Mouse (Mus musculus) embryonic facial prominence, embryonic 15.5 days (tissue): Measurements from ENCODE around the gene Dcun1d4. TPM values are rescaled to one million over a fixed set of nuclear protein-coding genes. Genes with fewer than 3 reads are reported as not detected.

Source experiments
- ATAC-seq: fragments of 200-750 bp; cut with Nextera tagmentation; 2 replicates; pipeline ENCODE4 v1.8.0; 2017; ENCODE audit warnings: low read depth, moderate TSS enrichment; ENCODE audit not compliant: insufficient number of reproducible peaks, low FRiP score, low TSS enrichment
- H3K27ac ChIP-seq: fragments of 300-500 bp; sonication (generic); replicated peaks from 2 replicates; pipeline ENCODE4 v1.5.1; 2015; ENCODE audit warnings: mild to moderate bottlenecking, inconsistent platforms
- H3K27me3 ChIP-seq: fragments of 300-500 bp; sonication (generic); 2 replicates; pipeline ENCODE4 v1.6.1; 2015; ENCODE audit warnings: inconsistent platforms
- H3K36me3 ChIP-seq: fragments of 300-500 bp; sonication (generic); 2 replicates; pipeline ENCODE4 v1.6.1; 2015; ENCODE audit warnings: mild to moderate bottlenecking, inconsistent platforms
- H3K4me1 ChIP-seq: fragments of 300-500 bp; sonication (generic); 2 replicates; pipeline ENCODE4 v1.6.1; 2015; ENCODE audit warnings: inconsistent platforms
- H3K4me2 ChIP-seq: fragments of 300-500 bp; sonication (generic); replicated peaks from 2 replicates; pipeline ENCODE4 v1.6.1; 2015; ENCODE audit warnings: mild to moderate bottlenecking, inconsistent platforms
- H3K4me3 ChIP-seq: fragments of 300-500 bp; sonication (generic); replicated peaks from 2 replicates; pipeline ENCODE4 v1.5.1; 2015; ENCODE audit warnings: mild to moderate bottlenecking, inconsistent platforms
- H3K9ac ChIP-seq: fragments of 300-500 bp; sonication (generic); 2 replicates; pipeline ENCODE4 v1.6.1; 2015; ENCODE audit warnings: inconsistent platforms
- H3K9me3 ChIP-seq: fragments of 300-500 bp; sonication (generic); replicated peaks from 2 replicates; pipeline ENCODE4 v1.6.1; 2016; ENCODE audit warnings: inconsistent platforms
- whole genome bisulfite sequencing: fragments of 180-500 bp; shearing (Covaris S2); methylation state at CpG from one replicate; pipeline ENCODE4 v1.1.7; 2015; 5-methylcytosine and 5-hydroxymethylcytosine counted together
- polyA plus RNA-seq: library from polyadenylated mRNA; unstranded; fragments of >200 nt; fragmentation: Nextera tagmentation; extraction: Ambion mirVana; gene quantifications from 2 replicates; pipeline ENCODE4 v1.2.1, GENCODE M21; 2015

Gene Dcun1d4
- polyA plus RNA-seq, 1 experiment from 2014 or later: 20.1 TPM

DNA sequence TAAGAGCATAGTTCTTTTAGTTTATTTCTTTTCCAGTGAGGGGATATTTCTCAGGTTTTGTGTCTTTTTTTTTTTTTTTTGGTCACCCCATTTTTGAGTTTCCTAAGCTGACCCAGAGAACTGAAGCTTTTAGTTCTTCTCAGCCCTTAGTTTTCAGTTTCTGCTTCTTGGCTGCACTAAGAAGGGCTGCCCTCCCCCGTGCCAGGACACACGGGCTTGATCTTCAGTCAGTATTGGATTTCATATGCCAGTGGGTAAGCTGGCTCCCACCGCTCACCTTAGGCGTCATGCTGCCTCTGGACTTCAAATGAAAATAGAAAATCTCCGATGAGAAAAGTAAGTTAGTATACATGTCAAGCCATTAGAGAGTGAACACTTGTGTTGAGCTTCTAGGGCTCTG, 71.0 kb downstream of the Dcun1d4 start:
- no peaks in the 10 kb centered on the region for H3K27me3 ChIP-seq
- H3K4me3 ChIP-seq: no peak overlapping the region
- H3K4me1 ChIP-seq: peaks cover 3% of the 10 kb centered on the region; the same call in 1 of the 2 replicates
- H3K4me2 ChIP-seq: no peak overlapping the region
- H3K9me3 ChIP-seq: no peaks in the 10 kb centered on the region
- WGBS: 74% methylated on average over 5 of the region's 5 CpGs
- no peaks in the 10 kb centered on the region for H3K36me3 ChIP-seq
- ATAC-seq: no peak
- H3K9ac ChIP-seq: no peak overlapping the region
- no peak overlapping the region for H3K27ac ChIP-seq

DNA sequence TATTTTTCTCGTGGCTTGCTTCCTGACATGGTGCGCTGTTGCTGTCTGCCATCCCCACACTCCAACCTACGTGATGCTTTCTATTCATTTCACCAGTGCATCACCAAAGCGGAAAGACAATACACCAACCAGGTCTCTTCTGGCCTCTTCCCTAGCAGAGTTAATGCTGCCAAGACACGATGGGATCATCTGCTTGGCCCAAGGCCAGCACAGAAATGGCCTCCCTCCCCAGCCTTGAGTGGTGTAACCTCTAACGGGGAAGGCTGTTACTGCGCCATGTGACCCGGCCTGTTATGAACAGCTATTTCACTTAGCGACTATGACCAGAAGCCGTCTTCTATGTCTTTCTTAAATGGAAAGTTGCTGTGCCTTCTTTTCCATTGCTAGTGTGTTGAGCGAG, 73.1 kb downstream of the Dcun1d4 start:
- H3K36me3 ChIP-seq: peaks cover 5% of the 10 kb centered on the region; the same call in 1 of the 2 replicates
- WGBS: 88% methylated on average over 11 of the region's 11 CpGs

GRCm38 (mm10) chr5:73555096-73555852, 74.5 kb downstream of the Dcun1d4 start:
- peak overlapping the region; percentile 17; the same call in 1 of the 2 replicates for H3K27ac ChIP-seq
- 72% methylated on average over 8 of the region's 8 CpGs for WGBS

More for the DNA sequence above, 73.1 kb downstream of the Dcun1d4 start:
- Histone ChIP-seq H3K4me1 (peaks cover 3% of the 10 kb centered on the region; the same call in 1 of the 2 replicates), H3K9ac (no peak overlapping the region), H3K4me3 (no peak overlapping the region), H3K27ac (no peak overlapping the region), H3K27me3 (no peaks in the 10 kb centered on the region), H3K4me2 (no peak overlapping the region), H3K9me3 (no peaks in the 10 kb centered on the region)
- ATAC-seq: no peak

DNA sequence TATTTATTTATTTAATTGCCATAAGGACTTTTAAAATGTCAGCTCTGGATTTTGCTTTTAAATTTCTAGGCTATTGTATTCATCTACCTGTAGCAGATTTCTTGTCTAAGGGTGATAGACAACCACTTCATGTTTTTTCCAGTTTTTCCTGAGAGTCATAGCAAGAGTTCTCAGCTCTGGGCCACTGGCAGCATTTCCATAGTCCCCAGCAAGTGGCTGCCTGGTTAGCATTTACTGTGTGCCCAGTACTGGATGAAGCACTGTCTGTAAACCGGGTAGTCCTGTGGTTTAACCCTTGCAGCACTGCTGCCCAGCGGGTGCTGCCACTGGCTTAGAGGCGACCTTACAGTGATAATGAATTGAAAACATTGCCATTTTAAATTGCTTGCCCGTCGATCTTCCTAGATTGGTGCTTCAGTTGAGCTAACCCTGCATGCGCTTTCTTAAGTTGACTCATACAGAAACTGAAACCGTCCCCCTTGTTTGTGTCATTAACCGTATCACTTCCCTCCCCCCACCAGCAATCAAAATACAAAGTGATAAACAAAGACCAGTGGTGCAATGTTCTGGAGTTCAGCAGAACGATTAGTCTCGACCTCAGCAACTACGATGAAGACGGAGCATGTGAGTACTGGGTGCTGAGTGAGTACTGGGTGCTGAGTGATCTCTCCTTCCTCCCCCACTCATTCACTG, 76.1 kb downstream of the Dcun1d4 start:
- WGBS: 84% methylated on average over 12 of the region's 12 CpGs
- Histone ChIP-seq H3K9me3 (no peaks in the 10 kb centered on the region), H3K9ac (no peak overlapping the region), H3K4me3 (no peak overlapping the region), H3K36me3 (peaks cover 7% of the 10 kb centered on the region; the same call in 1 of the 2 replicates), H3K27me3 (no peaks in the 10 kb centered on the region), H3K4me2 (no peak overlapping the region), H3K27ac (no peak overlapping the region), H3K4me1 (peaks cover 3% of the 10 kb centered on the region; the same call in 1 of the 2 replicates)
- ATAC-seq: no peak

More at GRCm38 (mm10) chr5:73555096-73555852, 74.5 kb downstream of the Dcun1d4 start:
- H3K4me2 ChIP-seq: no peak overlapping the region
- peaks cover 3% of the 10 kb centered on the region; the same call in 1 of the 2 replicates for H3K4me1 ChIP-seq
- no peak overlapping the region for H3K4me3 ChIP-seq
- no peaks in the 10 kb centered on the region for H3K27me3 ChIP-seq
- no peak for ATAC-seq
- peaks cover 7% of the 10 kb centered on the region; the same call in 1 of the 2 replicates for H3K36me3 ChIP-seq
- no peaks in the 10 kb centered on the region for H3K9me3 ChIP-seq
- no peak overlapping the region for H3K9ac ChIP-seq

GRCm38 (mm10) chr5:73558756-73559155, 78.0 kb downstream of the Dcun1d4 start:
- no peak overlapping the region for H3K27ac ChIP-seq
- no peak overlapping the region for H3K9ac ChIP-seq
- no peaks in the 10 kb centered on the region for H3K9me3 ChIP-seq
- WGBS: 86% methylated on average over 6 of the region's 6 CpGs
- H3K4me3 ChIP-seq: no peak overlapping the region
- peaks cover 3% of the 10 kb centered on the region; the same call in 1 of the 2 replicates for H3K4me1 ChIP-seq
- H3K36me3 ChIP-seq: peaks cover 7% of the 10 kb centered on the region; the same call in 1 of the 2 replicates
- no peaks in the 10 kb centered on the region for H3K27me3 ChIP-seq
- H3K4me2 ChIP-seq: no peak overlapping the region
- no peak for ATAC-seq

DNA sequence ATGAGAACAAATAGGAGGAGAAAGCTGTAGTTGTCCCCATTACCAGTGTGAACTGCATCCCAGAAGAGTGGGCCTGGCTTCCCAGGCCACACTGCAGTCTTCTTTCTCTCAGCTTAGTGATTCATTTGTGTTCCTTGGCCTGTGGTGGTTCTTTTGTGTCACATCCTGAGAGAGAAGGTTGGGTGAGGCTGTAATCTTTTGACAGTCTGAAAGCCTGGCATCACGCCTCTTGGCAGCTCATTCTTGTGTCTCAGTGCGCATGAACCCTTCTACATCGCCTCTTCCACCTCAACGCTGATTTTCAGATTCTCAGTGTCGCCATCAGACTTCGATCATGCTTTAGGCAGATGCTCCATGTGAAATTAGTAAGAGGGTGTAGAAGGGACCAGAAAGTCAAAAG, 83.2 kb downstream of the Dcun1d4 start:
- H3K4me3 ChIP-seq: no peak overlapping the region
- H3K9me3 ChIP-seq: no peaks in the 10 kb centered on the region
- 95% methylated on average over 6 of the region's 6 CpGs for WGBS
- 0 out of 2 replicates have a peak, but pooled peaks cover under 1% of the 10 kb centered on the region for H3K36me3 ChIP-seq
- no peaks in the 10 kb centered on the region for H3K27me3 ChIP-seq
- H3K27ac ChIP-seq: no peak overlapping the region
- ATAC-seq: no peak
- 0 out of 2 replicates have a peak, but pooled peaks cover 4% of the 10 kb centered on the region for H3K4me1 ChIP-seq
- H3K9ac ChIP-seq: no peak overlapping the region
- H3K4me2 ChIP-seq: no peak overlapping the region

DNA sequence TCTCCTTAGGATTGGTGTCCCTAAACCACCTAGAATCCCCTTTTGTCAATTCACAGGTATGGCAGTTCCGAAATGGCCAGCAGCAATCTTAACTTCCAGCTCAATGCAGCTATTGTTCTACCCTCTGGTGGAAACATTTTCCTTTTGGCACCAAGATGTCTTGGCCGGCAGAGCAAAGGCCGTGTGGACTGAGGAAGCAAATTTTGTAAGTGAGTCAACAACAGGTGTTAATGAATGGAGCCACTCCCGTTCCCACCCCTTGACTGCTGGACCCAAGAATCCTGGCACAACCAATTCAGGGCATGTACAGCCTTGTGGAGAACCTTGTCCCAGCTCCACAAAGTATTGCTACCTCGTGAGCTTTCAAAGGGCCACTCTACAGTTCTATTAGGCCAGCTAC, 85.3 kb downstream of the Dcun1d4 start:
- Histone ChIP-seq H3K4me1 (0 out of 2 replicates have a peak, but pooled peaks cover 4% of the 10 kb centered on the region), H3K9me3 (no peaks in the 10 kb centered on the region), H3K36me3 (no peaks in the 10 kb centered on the region), H3K4me2 (no peak overlapping the region), H3K27ac (no peak overlapping the region), H3K9ac (no peak overlapping the region), H3K4me3 (no peak overlapping the region), H3K27me3 (no peaks in the 10 kb centered on the region)
- ATAC-seq: no peak
- WGBS: 63% methylated on average over 5 of the region's 5 CpGs

- ATAC-seq: no peak
- no peaks in the 10 kb centered on the region for H3K9me3 ChIP-seq
- H3K4me3 ChIP-seq: no peak overlapping the region
- WGBS: 71% methylated on average over 4 of the region's 4 CpGs
- H3K4me2 ChIP-seq: no peak overlapping the region
- H3K9ac ChIP-seq: no peak overlapping the region
- H3K4me1 ChIP-seq: 0 out of 2 replicates have a peak, but pooled peaks cover 4% of the 10 kb centered on the region
- no peak overlapping the region for H3K27ac ChIP-seq
- H3K36me3 ChIP-seq: no peaks in the 10 kb centered on the region
- no peaks in the 10 kb centered on the region for H3K27me3 ChIP-seq
Measured at GRCm38 (mm10) chr5:73566892-73567291, 86.1 kb downstream of the Dcun1d4 start.

DNA sequence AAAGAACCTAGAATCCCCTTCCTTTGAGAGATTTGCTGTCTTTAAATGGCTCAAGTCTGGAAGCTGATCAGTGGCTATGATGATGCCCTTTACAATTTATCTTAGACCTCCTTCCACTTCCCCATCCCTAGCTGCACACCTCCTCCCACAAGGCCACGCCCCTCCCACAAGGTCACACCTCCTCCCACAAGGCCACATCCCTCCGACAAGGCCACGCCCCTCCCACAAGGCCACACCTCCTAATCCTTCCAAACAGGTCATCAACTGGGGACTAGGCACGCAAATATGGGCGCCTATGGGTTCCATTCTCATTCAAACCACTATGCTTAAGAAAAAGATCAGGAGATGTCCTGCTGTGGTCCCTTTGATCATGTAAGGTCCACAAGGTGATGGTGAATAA, 88.4 kb downstream of the Dcun1d4 start:
- no peak for ATAC-seq
- no peaks in the 10 kb centered on the region for H3K27me3 ChIP-seq

DNA sequence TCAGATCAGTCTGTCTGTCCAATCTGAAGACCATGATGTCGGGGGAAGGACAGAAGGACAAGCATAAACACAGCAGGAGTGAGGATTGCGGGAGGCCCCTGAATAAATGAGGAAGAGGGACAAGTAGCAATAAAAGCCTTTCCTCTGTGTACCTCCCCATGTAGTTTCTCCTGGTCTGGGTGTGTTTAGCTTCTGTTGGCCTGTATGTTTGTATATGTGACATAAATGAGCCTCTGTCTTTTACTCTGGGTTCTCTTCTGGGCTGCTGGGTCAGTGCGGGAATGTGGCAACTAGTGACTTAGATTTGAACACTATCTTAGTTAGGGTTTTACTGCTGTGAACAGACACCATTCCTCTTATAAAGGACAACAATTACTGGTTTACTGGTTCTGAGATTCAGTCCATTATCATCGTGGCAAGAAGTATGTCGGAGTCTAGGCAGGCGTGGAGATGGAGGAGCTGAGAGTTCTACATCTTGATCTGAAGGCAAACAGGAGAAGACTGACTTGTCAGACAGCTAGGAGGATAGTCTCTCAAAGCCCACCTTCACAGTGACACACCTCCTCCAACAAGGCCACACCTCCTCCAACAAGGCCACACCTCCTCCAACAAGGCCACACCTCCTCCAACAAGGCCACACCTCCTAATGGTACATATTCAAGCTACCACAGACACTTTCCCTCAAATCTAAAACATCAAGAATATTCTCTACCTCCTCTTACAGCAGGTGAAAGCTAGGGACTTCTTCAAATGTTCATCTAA, 90.8 kb downstream of the Dcun1d4 start:
- H3K27me3 ChIP-seq: no peaks in the 10 kb centered on the region
- no peak overlapping the region for H3K27ac ChIP-seq
- peaks cover 4% of the 10 kb centered on the region; the same call in 1 of the 2 replicates for H3K4me1 ChIP-seq
- 89% methylated on average over 6 of the region's 6 CpGs for WGBS
- H3K9ac ChIP-seq: no peak overlapping the region
- H3K9me3 ChIP-seq: no peaks in the 10 kb centered on the region
- no peak for ATAC-seq
- no peak overlapping the region for H3K4me3 ChIP-seq
- no peak overlapping the region for H3K4me2 ChIP-seq
- no peaks in the 10 kb centered on the region for H3K36me3 ChIP-seq

More for the DNA sequence above, 88.4 kb downstream of the Dcun1d4 start:
- no peak overlapping the region for H3K4me2 ChIP-seq
- no peaks in the 10 kb centered on the region for H3K36me3 ChIP-seq
- no peak overlapping the region for H3K4me3 ChIP-seq
- no peak overlapping the region for H3K9ac ChIP-seq
- no peak overlapping the region for H3K27ac ChIP-seq
- H3K9me3 ChIP-seq: no peaks in the 10 kb centered on the region
- WGBS: 76% methylated on average over 5 of the region's 5 CpGs
- no peaks in the 10 kb centered on the region for H3K4me1 ChIP-seq

DNA sequence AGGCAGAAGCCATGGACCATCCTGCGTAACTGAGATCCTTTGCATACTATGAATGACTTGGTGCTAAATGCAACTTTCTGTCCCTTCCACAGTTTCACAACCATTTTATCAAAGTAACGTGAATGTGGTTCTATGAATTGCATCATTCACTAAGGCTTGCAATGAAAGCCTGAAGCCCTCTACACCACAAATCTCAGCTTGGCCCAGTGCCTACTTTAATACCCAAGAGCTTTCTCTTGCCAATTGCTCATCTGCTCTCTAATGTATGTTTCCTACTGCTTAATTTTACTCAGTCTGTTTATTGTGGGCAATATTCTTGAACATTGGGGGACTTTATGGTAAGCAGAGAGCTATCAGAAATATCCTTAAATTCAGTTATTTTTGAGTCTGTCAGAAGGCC, 92.0 kb downstream of the Dcun1d4 start:
- no peak for ATAC-seq
- H3K4me2 ChIP-seq: no peak overlapping the region
- no peaks in the 10 kb centered on the region for H3K9me3 ChIP-seq
- WGBS: 70% methylated on average over 2 of the region's 2 CpGs
- no peak overlapping the region for H3K27ac ChIP-seq
- H3K36me3 ChIP-seq: no peaks in the 10 kb centered on the region
- H3K4me3 ChIP-seq: no peak overlapping the region
- H3K9ac ChIP-seq: no peak overlapping the region
- H3K27me3 ChIP-seq: no peaks in the 10 kb centered on the region
- peaks cover 6% of the 10 kb centered on the region; the same call in 1 of the 2 replicates for H3K4me1 ChIP-seq
